Mouse (Mus musculus): ENCODE results near the gene Rpl29. TPM values are rescaled to one million over a fixed set of nuclear protein-coding genes. Genes with fewer than 3 reads are reported as not detected.
A peak's percentile ranks its signal among the peaks of the same experiment; 100 is the strongest.

Rpl29 gene
- polyA plus RNA-seq, 1 experiment from 2014 or later, result 696 TPM

- no peaks in the 10 kb centered on the region for H3K9me3 ChIP-seq
- 66% methylated on average over 16 of the region's 16 CpGs for WGBS
- no peaks in the 10 kb centered on the region for H3K27me3 ChIP-seq (replicated peaks)
- no peak overlapping the region for H3K9ac ChIP-seq
- no peaks in the 10 kb centered on the region for H3K36me3 ChIP-seq
- no peak overlapping the region for H3K27ac ChIP-seq (replicated peaks)
- H3K4me1 ChIP-seq, result peaks cover 73% of the 10 kb centered on the region
- no peak overlapping the region for H3K4me2 ChIP-seq
- ATAC-seq (ENCODE audit: extremely low read depth, insufficient number of reproducible peaks, low FRiP score, low TSS enrichment), result no peak
- no peak overlapping the region for H3K4me3 ChIP-seq
Observed at GRCm38 (mm10) chr9:106402607-106403375, 26.5 kb upstream of the Rpl29 start.

GRCm38 (mm10) chr9:106405275-106405674 is 24.0 kb upstream of the Rpl29 start:
- no peaks in the 10 kb centered on the region for H3K27me3 ChIP-seq (replicated peaks)
- H3K36me3 ChIP-seq, result no peaks in the 10 kb centered on the region
- WGBS, result 7% methylated on average over 6 of the region's 6 CpGs
- H3K4me1 ChIP-seq, result peaks cover 72% of the 10 kb centered on the region
- 0 out of 2 replicates have a peak overlapping the region, but pooled peaks have one; percentile 1 for H3K4me2 ChIP-seq
- peak; percentile 56; the same call in 1 of the 2 replicates for ATAC-seq (ENCODE audit: extremely low read depth, insufficient number of reproducible peaks, low FRiP score, low TSS enrichment)
- no peaks in the 10 kb centered on the region for H3K9me3 ChIP-seq
- H3K4me3 ChIP-seq, result no peak overlapping the region
- H3K9ac ChIP-seq, result no peak overlapping the region
- H3K27ac ChIP-seq (replicated peaks), result peak overlapping the region; percentile 83

- no peaks in the 10 kb centered on the region for H3K9me3 ChIP-seq
- H3K4me1 ChIP-seq, result peaks cover 80% of the 10 kb centered on the region
- peak overlapping the region; percentile 32 for H3K4me2 ChIP-seq
- peak overlapping the region; percentile 83 for H3K27ac ChIP-seq (replicated peaks)
- no peak overlapping the region for H3K4me3 ChIP-seq
- no peaks in the 10 kb centered on the region for H3K36me3 ChIP-seq
- WGBS, result 9% methylated on average over 8 of the region's 8 CpGs
- peak; percentile 46; the same call in 1 of the 2 replicates for ATAC-seq (ENCODE audit: extremely low read depth, insufficient number of reproducible peaks, low FRiP score, low TSS enrichment)
- H3K9ac ChIP-seq, result no peak overlapping the region
- no peaks in the 10 kb centered on the region; the same call in 1 of the 2 replicates for H3K27me3 ChIP-seq (replicated peaks)
Observed at GRCm38 (mm10) chr9:106406443-106407078, 22.7 kb upstream of the Rpl29 start.

GRCm38 (mm10) chr9:106409096-106409495 is 20.2 kb upstream of the Rpl29 start:
- Histone ChIP-seq H3K9ac (no peak overlapping the region), H3K27ac (replicated peaks) (0 out of 2 replicates have a peak overlapping the region, but pooled peaks have one; percentile 7), H3K4me1 (peaks cover 66% of the 10 kb centered on the region), H3K27me3 (replicated peaks) (no peaks in the 10 kb centered on the region; the same call in 1 of the 2 replicates), H3K9me3 (no peaks in the 10 kb centered on the region), H3K4me3 (no peak overlapping the region), H3K4me2 (no peak overlapping the region), H3K36me3 (no peaks in the 10 kb centered on the region)
- ATAC-seq (ENCODE audit: extremely low read depth, insufficient number of reproducible peaks, low FRiP score, low TSS enrichment), result no peak
- WGBS, result 92% methylated on average over 4 of the region's 4 CpGs

GRCm38 (mm10) chr9:106410086-106410650 is 19.1 kb upstream of the Rpl29 start:
- ATAC-seq (ENCODE audit: extremely low read depth, insufficient number of reproducible peaks, low FRiP score, low TSS enrichment), result no peak
- Histone ChIP-seq H3K4me2 (no peak overlapping the region), H3K36me3 (no peaks in the 10 kb centered on the region), H3K9me3 (no peaks in the 10 kb centered on the region), H3K9ac (no peak overlapping the region), H3K4me3 (no peak overlapping the region), H3K4me1 (peaks cover 57% of the 10 kb centered on the region), H3K27me3 (replicated peaks) (no peaks in the 10 kb centered on the region; the same call in 1 of the 2 replicates), H3K27ac (replicated peaks) (no peak overlapping the region)
- 80% methylated on average over 2 of the region's 2 CpGs for WGBS

GRCm38 (mm10) chr9:106411091-106411594 is 18.1 kb upstream of the Rpl29 start:
- H3K36me3 ChIP-seq, result no peaks in the 10 kb centered on the region
- H3K9me3 ChIP-seq, result no peaks in the 10 kb centered on the region
- H3K4me2 ChIP-seq, result no peak overlapping the region
- no peak overlapping the region for H3K27ac ChIP-seq (replicated peaks)
- no peak for ATAC-seq (ENCODE audit: extremely low read depth, insufficient number of reproducible peaks, low FRiP score, low TSS enrichment)
- peaks cover 47% of the 10 kb centered on the region for H3K4me1 ChIP-seq
- no peaks in the 10 kb centered on the region; the same call in 1 of the 2 replicates for H3K27me3 ChIP-seq (replicated peaks)
- H3K4me3 ChIP-seq, result no peak overlapping the region
- 41% methylated on average over 9 of the region's 9 CpGs for WGBS
- H3K9ac ChIP-seq, result no peak overlapping the region

GRCm38 (mm10) chr9:106411729-106412128 is 17.5 kb upstream of the Rpl29 start:
- Histone ChIP-seq H3K4me3 (no peak overlapping the region), H3K4me1 (peaks cover 46% of the 10 kb centered on the region), H3K36me3 (no peaks in the 10 kb centered on the region), H3K9ac (peak overlapping the region; percentile 34; the same call in 1 of the 2 replicates), H3K27me3 (replicated peaks) (no peaks in the 10 kb centered on the region; the same call in 1 of the 2 replicates), H3K27ac (replicated peaks) (0 out of 2 replicates have a peak overlapping the region, but pooled peaks have one; percentile 6), H3K4me2 (no peak overlapping the region), H3K9me3 (no peaks in the 10 kb centered on the region)
- no peak for ATAC-seq (ENCODE audit: extremely low read depth, insufficient number of reproducible peaks, low FRiP score, low TSS enrichment)
- 53% methylated on average over 6 of the region's 6 CpGs for WGBS

GRCm38 (mm10) chr9:106412210-106412609 is 17.0 kb upstream of the Rpl29 start:
- 87% methylated on average over 3 of the region's 3 CpGs for WGBS
- no peak overlapping the region for H3K4me2 ChIP-seq
- no peaks in the 10 kb centered on the region for H3K9me3 ChIP-seq
- H3K27ac ChIP-seq (replicated peaks), result no peak overlapping the region
- H3K4me3 ChIP-seq, result no peak overlapping the region
- H3K36me3 ChIP-seq, result no peaks in the 10 kb centered on the region
- ATAC-seq (ENCODE audit: extremely low read depth, insufficient number of reproducible peaks, low FRiP score, low TSS enrichment), result no peak
- H3K4me1 ChIP-seq, result peaks cover 46% of the 10 kb centered on the region
- 0 out of 2 replicates have a peak overlapping the region, but pooled peaks have one; percentile 34 for H3K9ac ChIP-seq
- H3K27me3 ChIP-seq (replicated peaks), result no peaks in the 10 kb centered on the region; the same call in 1 of the 2 replicates

- no peak overlapping the region for H3K4me2 ChIP-seq
- H3K9ac ChIP-seq, result no peak overlapping the region
- H3K27me3 ChIP-seq (replicated peaks), result no peaks in the 10 kb centered on the region; the same call in 1 of the 2 replicates
- H3K4me3 ChIP-seq, result no peak overlapping the region
- 79% methylated on average over 5 of the region's 5 CpGs for WGBS
- no peak for ATAC-seq (ENCODE audit: extremely low read depth, insufficient number of reproducible peaks, low FRiP score, low TSS enrichment)
- no peak overlapping the region for H3K27ac ChIP-seq (replicated peaks)
- peaks cover 48% of the 10 kb centered on the region for H3K4me1 ChIP-seq
- no peaks in the 10 kb centered on the region for H3K36me3 ChIP-seq
- no peaks in the 10 kb centered on the region for H3K9me3 ChIP-seq
Observed at GRCm38 (mm10) chr9:106413606-106414005, 15.6 kb upstream of the Rpl29 start.

- no peak overlapping the region for H3K4me2 ChIP-seq
- 53% methylated on average over 6 of the region's 6 CpGs for WGBS
- H3K4me1 ChIP-seq, result peaks cover 49% of the 10 kb centered on the region
Observed at GRCm38 (mm10) chr9:106416826-106417225, 12.4 kb upstream of the Rpl29 start.

More at GRCm38 (mm10) chr9:106416826-106417225, 12.4 kb upstream of the Rpl29 start:
- Histone ChIP-seq H3K27ac (replicated peaks) (peak overlapping the region; percentile 34), H3K36me3 (no peaks in the 10 kb centered on the region), H3K4me3 (no peak overlapping the region), H3K9me3 (no peaks in the 10 kb centered on the region), H3K27me3 (replicated peaks) (peaks cover 5% of the 10 kb centered on the region), H3K9ac (no peak overlapping the region)
- ATAC-seq (ENCODE audit: extremely low read depth, insufficient number of reproducible peaks, low FRiP score, low TSS enrichment), result no peak

Data from heart, embryonic 13.5 days (tissue).